Mouse (Mus musculus): ENCODE measurements around the gene Alg14.

Alg14 gene

DNA sequence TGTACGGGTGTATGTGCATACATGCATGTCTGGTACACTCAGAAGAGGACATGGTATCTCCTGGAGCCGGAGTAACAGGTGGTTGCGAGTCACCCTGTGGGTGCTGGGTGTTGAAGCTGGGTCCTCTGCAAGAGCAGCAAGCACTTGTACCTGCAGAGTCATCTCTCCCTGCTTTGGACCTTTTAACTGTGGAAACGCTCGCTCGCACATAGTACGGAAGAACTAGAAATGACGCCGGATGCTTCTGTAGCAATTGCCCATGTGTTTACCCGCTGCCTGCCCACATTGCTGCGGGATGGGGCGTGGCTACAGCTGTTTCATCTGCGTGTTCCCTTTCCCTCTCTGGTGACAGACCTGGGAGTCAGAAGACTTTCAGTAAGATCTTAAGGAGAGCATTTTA is 78.7 kb downstream of the Alg14 start:
- DNase-seq, result no peak

DNA sequence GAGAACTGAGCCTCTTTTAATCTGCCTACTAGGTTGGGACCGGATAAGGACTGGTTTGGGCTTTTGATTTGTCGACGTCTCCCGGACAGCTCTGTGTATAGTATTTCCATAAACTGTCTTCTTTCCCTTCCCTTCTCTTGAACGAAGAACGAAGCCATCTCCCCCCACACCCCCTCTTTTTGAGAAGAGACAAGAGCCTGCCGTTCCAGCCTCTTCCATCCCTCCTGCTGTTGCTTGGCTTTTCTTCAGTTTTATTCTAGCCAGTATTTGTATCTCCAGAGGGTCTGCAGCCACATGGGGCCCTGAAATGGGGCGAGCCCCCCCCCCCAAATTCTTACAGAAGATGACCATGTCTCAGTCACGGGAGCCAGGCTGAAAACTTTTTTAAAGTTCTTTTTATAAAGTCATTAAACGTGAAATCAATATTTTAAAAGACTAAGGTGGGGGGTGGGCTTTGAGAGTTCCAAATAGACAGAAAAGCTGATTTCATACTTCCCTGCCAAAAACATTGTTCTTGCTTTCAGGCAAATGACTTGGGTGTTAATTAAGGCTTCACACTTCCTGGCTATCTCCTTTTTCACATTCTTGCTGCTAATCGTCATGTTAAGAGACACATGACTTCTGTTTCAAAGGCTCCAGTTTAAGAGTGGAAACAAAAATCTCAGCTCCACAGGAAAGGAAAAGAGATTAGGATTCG is 79.4 kb downstream of the Alg14 start:
- DNase-seq, result no peak

DNA sequence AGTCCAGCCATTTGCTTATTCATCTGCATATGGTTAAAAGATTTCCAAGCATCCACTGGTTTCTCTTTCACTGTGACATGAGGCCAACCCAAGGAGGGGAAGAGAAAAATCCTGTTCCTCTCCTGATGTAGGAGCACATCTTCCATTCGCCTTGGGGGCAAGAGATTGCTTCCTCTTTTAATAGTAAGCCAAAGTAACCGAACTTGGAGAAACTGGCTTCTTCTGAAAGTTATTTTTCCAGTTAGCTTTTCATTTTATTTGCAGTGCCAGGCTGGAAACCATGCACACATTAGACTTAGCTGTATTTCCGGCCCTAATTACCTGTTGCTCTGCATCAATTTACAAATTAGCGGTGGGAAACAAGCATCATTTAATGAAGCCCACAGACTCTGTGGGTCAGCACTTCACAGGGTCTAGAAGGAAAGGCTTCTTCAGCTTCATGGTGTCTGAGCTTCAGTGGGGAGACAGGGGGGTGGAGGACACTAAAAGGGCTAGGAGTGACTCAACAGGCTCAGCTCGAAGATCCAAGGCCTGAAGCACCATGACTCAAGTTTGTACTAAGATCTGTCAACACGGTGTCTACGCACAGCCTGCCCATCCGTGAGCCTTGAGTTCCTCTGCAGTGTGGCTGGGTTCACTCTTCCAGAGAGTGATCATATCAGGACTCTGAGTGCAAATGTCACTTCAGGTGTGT is 80.1 kb downstream of the Alg14 start:
- no peak for DNase-seq

DNA sequence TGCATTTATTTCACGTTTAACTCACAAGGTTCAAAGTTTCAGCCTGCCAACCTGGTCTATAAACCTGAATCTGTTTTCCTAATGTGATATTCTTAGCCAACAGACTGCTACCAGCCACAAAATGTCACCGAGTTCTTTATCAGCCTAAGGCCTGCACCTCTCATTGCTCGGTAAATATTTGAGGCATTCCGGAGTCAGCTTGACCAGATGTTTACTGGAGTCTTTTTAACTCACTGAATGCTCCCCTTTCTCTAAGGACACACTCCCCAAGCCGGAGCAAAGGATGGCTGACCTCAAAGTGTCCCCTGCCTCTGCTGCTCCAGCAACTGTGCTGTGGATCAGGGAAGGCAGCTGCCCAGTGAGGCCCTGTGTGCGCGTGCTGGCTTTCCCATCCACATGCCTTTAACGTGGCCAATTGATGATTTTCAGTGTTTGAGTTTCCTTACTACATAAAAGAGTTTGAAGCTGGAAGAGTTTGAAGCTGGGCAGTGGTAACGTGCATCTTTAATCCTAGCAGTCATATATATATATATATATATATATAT is 82.4 kb downstream of the Alg14 start:
- no peak for DNase-seq

DNA sequence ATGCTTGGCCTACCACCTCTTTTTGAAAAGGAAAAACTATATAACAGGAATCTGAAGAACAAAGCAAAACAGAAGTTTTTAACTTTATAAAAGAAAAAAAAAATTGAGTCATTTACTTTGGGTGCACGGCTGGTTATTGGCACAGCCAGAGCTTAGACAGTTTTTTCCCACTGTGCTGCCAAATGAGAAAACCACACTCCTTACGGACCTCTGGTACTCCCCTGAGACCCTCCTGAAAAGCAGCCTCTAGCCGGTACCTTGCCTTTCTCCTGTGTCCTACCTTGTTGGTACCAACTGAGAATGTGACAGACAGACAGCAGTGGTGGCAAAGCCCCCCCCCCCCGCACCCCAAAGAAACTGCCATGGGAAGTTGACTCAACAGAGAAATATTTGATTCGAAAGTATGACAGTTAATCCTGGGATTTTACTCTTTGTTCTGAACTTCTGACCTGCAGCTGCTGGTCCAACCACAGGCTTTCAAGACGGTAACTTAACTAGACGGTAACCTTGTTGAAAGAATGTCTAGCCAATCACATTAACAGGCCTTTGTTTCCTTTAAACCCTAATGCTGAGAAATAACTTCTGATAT is 84.1 kb downstream of the Alg14 start:
- DNase-seq, result no peak

DNA sequence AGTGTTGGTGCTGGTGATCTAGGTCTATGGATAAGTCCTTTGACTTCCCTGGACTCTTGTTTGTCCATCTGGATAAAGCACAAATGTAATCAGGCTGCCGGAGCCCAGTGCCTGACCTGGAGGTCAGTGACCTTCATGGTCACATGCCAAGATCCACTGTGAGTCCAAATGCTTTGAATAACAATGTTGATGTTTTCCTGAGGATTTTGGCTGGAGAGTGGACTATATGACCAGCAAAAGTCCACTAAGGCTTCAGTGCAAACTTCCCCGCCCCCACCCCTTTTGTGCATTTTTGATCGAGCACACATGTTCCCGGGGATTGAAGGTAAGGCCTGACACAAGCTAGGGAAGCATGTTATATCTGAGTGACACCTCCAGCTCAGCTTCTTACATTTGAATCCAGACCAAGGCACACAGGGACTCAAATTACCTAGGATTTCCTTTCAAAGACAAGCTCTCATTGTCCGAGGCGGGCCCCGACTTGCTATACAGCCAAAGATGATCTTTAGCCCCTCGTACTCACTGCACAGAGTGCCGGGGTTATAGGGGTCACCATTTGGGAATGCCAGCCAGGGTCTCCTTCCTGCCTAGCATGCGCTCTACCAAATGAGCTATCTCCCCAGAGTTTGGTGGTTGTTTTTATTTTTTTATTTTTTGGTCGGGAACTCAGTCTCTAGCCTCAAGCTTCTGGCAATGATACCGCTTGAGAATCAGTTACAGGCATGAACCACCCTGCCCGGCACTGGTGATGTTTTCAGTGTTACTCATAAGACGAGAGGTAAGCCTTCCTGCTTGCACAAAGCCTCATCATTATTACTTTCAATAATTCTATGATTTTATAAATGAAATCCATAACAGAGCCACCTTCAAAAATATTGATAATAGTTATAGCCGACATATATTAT is 87.4 kb downstream of the Alg14 start:
- DNase-seq, result no peak

DNA sequence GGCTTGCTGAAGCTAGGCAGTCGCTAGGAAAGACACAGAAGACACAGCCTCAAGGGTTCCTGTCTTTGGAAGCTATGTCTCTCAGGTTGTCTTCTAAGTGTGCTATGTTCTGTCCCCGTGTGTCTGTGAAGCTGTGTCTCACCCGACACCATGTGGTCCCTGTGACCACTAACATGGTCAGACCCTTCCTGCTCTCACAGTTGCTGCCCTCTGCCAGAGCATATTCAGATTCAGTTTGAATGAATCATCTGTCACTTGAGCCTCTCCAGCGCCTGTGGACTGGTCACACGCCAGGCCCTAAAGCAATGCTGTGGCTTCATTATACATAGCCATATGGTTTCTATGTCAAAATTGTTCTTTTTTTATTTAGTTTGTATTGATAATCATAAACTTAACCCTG is 88.1 kb downstream of the Alg14 start:
- no peak for DNase-seq

DNA sequence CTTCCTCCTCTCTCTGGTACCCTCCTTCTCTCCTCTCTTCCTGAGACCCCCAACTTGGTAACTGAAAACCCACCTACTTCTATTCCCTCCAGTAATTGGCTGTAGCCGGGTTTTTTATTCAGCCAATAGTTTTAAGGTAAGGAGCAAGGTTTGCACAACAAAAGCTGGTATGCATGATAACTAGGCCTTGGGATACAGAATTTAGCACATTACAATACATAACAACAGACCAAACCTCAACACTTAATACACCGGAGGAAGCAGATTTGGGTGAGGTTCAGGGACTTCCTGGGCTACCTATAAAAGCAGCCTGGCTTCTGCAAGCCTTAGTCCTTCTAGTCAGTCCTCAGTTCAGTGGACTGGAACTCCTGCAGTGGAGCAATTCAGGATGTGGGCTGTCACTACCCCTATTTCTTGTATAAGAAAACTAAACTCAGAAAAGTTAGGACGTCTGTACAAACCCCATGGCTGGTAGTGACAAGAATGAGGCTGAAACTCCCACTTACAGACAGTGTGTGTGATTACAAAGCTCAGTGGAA is 96.0 kb downstream of the Alg14 start:
- DNase-seq, result no peak

DNA sequence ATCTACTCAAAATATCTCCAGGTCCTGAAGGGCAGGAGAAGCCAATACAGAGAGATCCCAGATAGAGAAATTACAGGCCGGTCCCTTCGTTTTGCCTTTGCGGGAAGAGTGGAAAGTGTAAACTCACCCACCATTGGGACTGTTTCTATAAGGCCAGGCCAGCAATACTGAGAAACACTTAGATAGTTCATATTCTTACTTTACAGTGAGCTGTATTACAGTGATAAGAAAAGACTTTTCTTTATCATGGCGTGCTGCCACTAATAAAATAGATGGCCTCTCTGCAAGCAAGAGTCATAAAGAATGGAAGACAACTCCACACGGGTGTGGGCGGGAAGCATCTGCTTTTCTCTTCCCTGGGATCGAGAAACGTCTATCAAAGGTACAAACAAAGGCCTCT is 97.8 kb downstream of the Alg14 start:
- no peak for DNase-seq

DNA sequence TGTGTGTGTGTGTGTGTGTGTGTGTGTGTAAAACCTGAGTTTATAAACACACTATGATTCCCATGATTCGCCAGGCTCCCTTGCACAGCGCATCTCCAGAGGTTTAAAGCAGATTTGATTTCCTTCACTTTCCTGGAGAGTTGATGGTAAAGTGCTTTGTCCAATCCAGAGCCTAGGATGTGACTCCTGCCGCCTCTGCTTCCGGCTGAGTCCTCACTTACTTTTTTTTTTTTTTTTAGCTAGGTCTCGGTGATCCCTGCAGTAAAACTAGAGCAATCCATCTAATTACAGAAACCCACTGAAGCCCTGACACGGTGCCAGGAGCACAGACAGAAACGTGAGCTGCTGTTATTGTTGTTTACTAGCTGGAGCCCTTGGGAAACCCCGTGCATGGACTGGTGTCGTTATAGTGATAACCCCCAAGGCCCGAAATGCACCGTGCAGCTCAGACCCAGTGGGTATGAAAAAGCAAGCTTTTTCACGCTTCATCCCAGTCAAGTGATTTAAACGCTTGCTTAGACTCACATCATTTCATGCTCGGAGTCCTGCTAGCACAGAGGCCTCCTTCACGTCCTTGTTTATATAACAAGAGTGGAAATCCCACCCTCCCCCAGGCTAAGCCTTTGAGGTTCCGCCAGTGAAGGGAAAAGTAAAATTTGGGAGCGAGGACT is 98.4 kb downstream of the Alg14 start:
- DNase-seq, result no peak

DNA sequence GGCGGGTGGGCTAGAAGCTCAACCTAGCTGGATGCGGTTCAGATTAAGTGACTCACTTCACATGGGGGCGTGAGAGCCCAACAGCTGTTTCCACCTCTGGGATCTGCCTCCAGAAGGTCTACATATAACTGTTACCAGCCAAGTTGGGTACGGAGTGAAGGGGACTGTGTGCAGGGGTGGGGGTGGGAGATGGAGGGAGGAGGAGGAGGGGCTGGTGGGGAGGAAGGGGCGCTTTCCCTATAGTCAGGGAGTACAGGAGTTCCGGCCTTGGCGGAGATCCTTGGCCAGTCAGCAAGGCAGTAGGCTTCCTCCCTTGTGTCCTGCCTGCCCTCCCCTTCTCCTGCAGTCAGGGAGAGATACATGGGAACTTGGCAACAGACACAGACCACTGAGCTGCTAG is 99.2 kb downstream of the Alg14 start:
- no peak for DNase-seq

DNA sequence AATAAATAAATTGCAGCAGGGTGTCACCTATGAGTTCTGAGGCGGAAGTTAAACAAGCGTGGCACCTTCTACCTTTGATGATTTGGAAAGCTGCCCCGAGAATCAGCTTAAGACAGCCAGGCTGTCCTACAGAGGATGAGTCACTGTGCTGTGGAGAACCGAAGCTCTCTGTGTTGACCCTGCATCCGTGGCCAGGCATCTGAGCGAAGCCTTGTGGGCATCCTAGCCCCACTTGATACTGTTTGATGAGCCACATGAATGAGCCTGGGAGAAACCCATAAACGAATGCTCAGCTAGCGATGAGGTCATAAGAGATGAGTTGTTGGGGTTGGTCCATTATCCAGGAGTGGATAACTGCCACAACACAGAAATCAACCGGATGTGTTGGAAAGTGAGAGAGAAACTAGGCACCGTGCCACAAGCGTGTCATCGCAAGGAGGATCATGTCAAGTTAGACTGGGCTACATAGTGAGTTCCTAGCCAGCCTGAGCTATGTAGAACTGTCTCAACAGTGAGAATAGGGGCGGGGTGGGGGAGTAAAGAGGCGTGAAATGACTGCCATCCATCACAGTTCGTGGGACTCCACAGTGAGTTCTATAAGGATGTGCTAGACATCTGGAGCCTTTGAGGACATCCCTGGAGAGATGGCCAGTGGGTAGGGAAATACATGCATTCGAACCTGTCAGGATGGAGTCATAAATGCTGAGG is 104.2 kb downstream of the Alg14 start:
- no peak for DNase-seq

DNA sequence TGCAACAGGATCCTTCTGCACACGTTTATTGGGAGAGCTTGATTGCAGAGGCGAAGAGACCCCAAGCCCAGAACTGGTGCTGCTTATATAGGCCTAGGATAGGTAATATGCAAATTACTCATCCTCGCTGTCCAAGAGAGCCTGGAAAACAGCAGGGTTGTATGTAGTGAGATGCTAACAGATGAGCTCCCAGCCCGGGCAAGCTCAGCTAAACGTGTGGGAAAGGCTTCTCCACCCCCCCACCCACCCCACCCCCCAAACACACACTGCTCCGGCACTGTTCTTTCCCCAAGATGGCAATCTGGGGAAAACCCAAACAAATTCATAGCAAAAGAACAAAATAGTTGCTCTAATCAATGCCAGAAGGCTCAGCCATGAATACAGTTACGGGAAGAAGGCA is 105.0 kb downstream of the Alg14 start:
- no peak for DNase-seq

DNA sequence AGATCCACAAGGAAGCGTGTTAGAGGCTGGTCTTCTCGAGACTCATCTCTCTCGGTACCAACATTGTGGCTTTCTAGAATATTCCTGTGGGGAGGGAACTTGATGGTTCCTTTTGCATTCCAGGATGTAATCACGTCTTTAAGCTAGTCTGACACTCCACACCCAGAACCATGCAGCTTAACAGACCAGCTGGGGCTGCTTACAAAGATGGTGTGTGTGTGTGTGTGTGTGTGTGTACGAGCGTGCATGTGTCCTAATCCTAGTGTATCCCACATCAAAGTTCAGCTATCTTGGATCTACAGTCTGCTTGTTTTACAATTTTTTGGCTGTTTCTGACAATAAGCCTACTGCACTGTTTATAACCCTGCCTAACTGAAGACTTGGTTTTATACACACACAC is 105.4 kb downstream of the Alg14 start:
- DNase-seq, result no peak

DNA sequence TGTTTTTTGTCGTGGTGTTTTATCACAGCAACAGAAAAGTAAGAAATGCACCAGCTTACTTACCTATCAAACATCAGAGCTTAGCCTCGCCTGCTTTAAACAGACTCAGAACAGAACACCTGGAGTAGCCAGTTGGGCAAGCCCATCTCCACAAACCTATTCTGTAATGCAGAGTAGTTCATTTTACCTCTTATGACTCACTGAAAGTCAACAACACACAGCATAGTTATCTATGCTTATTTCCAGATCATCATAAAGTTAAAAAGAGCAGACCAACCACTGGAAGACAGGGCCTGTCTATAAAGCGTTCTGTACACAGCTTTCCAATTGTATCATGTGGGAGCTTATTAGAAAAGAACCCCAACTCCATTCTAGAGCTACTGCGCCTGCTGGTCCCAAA is 109.8 kb downstream of the Alg14 start:
- DNase-seq, result no peak

DNA sequence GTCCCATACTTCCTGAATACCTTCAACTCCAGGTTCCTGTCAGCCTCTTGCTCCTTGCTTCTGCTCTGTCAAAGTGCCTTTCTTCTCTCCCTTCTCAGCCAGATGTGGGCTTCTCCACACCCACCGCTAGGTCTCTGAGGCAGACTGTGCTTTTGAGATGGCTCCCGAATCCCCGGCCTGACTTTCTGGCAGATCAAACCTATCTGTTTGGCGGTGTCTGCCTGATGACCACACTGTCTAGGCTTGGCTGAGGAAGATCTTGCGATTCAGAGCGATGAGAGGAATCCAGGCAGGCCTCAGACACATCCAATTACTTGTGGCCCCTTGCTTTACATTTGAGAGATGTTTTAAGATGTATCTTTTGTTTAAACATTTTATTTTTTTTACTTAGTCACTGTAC is 110.5 kb downstream of the Alg14 start:
- no peak for DNase-seq

DNA sequence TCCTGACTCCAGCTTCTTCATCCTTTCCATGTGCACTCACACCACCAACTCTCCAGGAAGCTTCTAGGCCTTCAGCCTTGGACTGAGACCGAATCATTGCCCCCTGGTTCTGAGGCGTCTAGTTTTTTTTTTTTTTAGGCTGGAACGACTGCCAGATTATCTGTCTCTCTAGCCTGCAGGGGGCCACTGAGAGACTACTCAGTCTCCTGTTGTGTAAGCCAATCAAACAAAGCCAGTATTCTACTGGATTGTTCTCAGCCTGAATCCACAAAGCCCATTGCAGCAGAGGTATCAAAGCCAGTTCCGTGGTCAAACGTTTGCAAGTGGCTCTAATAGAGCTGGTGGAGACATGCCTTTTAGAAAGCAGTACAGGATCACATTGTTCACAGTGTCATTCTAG is 111.9 kb downstream of the Alg14 start:
- no peak for DNase-seq

DNA sequence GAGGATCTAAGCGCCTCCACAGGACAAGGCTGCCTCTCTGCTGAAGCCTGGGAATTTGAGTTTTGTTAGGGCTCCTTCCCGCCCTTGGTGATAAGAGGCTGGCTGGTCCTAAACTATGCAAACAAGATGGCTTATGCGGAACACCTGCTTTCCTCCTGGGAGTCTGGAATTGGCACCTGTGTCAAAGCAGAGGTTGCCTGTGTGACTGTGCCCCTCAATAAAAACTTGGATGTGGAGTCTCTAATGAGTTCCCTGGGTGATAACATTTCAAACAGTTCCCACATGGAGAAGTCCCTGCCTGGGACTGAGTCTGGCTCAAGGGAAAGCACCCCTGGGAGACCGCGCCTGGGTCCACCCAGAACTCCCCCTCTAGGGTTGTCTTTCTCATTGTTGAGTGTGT is 113.5 kb downstream of the Alg14 start:
- DNase-seq, result no peak

DNA sequence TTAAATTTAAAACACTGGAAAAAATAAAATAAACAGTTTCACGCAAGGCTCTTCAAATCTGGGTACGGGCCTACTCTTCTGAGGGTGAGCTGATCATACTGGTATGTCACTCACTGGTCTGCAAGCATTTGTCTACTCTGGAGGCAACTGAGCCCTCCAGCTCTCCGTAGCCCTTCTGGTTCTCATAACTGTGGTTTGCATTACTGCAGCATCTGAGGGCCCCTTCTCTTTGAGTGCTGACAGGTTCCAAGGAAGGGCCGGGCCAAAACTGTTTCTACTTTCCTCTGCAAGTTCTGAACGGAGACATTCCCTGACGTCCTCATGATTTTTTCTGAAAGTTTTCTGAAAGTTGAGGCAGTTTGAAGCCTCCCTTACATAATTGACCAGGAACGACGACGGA is 115.8 kb downstream of the Alg14 start:
- no peak for DNase-seq

DNA sequence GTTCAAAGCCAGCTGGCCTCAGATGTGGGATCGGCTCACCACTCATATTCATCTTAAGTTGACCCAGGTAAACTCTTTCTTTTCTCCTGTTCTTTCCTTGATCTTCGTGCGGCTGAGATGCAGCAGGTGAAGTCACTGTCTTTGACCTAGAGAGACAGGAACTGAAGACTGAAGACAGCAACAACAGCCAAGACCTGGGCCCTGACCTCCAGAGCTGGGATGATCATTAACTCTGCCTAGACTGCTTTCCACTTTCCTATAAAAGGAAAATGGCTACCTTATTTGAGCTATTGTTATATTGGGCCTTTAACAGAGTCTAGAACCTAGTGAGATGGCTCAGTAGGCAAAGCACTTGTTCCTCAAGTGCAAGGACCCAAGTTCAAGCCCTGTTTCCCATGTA is 116.8 kb downstream of the Alg14 start:
- DNase-seq, result no peak

DNA sequence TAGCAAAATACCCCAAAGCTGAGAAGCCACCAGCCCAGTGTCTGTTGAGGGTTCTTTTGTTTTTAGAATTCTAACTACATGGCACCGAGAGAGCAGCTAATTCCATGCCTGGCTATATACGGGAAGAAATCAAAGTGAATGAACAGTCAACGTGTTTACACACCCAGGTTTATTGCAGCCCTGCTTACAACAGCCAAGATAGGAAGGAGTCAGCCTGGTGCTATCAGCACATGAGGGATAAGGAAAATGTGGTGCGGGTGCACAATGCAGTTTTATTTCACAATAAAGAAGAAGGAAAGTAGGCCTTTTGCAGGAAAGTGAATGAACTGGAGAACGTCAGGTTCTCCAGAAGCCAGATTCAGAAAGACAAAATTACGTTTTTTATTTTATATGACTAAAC is 119.9 kb downstream of the Alg14 start:
- DNase-seq, result no peak

Data from layer of hippocampus, adult 9-11 months (tissue).